ENCODE assay signal across 16 mouse cellular contexts in genomic region chr9:32752602-32753001, GRCm38 (mm10).
DNase-seq lines count a peak whose midpoint lies in the region; ATAC-seq and TF ChIP-seq lines count a peak whose summit lies in the region.
"Had no signal": no experiment of that assay in that cellular context is flagged by ENCODE, and none has a peak within 500 bp of the region (broad histone marks: within the 10 kb centered on the region; RNA-seq: fewer than 3 reads in every experiment).

No protein-coding gene starts in this region.

- ATAC-seq in heart, embryonic 14.5 days (ENCODE audit: insufficient number of reproducible peaks, insufficient read depth, low FRiP score, low read depth): peak; percentile 62; the same call in 1 of the 2 replicates
- ATAC-seq: forebrain, embryonic 14.5 days; midbrain, embryonic 13.5 days had no signal

- 0 out of 2 replicates have a peak overlapping the region, but pooled peaks have one; percentile 15 for H3K27ac ChIP-seq in thymus, adult 2 months (ENCODE audit: control insufficient read depth, insufficient read depth, low read length)
- H3K27ac ChIP-seq in heart, embryonic 14.5 days (replicated peaks in 1 of 2; ENCODE audit: control insufficient read depth in 1 of 2, insufficient read depth in 1 of 2, low read depth in 2 of 2, low read length in 2 of 2): peak overlapping the region; percentile 34 to 74
- no peak overlapping the region for H3K27ac ChIP-seq in layer of hippocampus, adult 2 months
- H3K27ac ChIP-seq: embryonic facial prominence, embryonic 10.5 days; midbrain, embryonic 13.5 days; neural tube, embryonic 15.5 days had no signal

- no peak overlapping the region for H3K4me2 ChIP-seq in heart, embryonic 14.5 days (ENCODE audit: low read length)
- H3K4me2 ChIP-seq: liver, embryonic 11.5 days; midbrain, embryonic 13.5 days; neural tube, embryonic 15.5 days had no signal

- H3K4me3 ChIP-seq in thymus, adult 2 months (ENCODE audit: control insufficient read depth, insufficient read depth, low read length): no peak overlapping the region
- H3K4me3 ChIP-seq in heart, embryonic 14.5 days (ENCODE audit: control insufficient read depth in 1 of 2, insufficient read depth in 1 of 2, low read depth in 1 of 2, low read length in 2 of 2): no peak overlapping the region
- no peak overlapping the region for H3K4me3 ChIP-seq in layer of hippocampus, adult 2 months
- H3K4me3 ChIP-seq: embryonic facial prominence, embryonic 10.5 days; midbrain, embryonic 13.5 days; myocyte; neural tube, embryonic 15.5 days had no signal

- H3K9me3 ChIP-seq in heart, embryonic 14.5 days (ENCODE audit: control insufficient read depth, low read length): no peaks in the 10 kb centered on the region
- H3K9me3 ChIP-seq: embryonic facial prominence, embryonic 10.5 days; G1E; midbrain, embryonic 13.5 days; neural tube, embryonic 15.5 days had no signal

- peak; percentile 43 to 67 for DNase-seq in heart, adult 18-20 months
- no peak for DNase-seq in heart, postnatal 36 days
- no peak for DNase-seq in thymus, adult 2 months
- no peak for DNase-seq in thymus, postnatal 14 days
- no peak for DNase-seq in layer of hippocampus, adult 2 months (ENCODE audit: low spot score in 2 of 2)
- DNase-seq in ovary, postnatal 36 days (ENCODE audit: low spot score): no peak
- DNase-seq: cerebellum, postnatal 14 days; layer of hippocampus, postnatal 36 days had no signal

- no peaks in the 10 kb centered on the region for H3K27me3 ChIP-seq in thymus, adult 2 months (ENCODE audit: control insufficient read depth, insufficient read depth, low read length)
- no peaks in the 10 kb centered on the region for H3K27me3 ChIP-seq in heart, embryonic 14.5 days (ENCODE audit: control insufficient read depth, insufficient read depth, low read length)
- H3K27me3 ChIP-seq: midbrain, embryonic 13.5 days; neural tube, embryonic 15.5 days had no signal

- peaks cover 92% of the 10 kb centered on the region for H3K36me3 ChIP-seq in thymus, adult 2 months (ENCODE audit: control insufficient read depth, insufficient read depth, low read length)
- peaks cover 69% of the 10 kb centered on the region for H3K36me3 ChIP-seq in heart, embryonic 14.5 days (ENCODE audit: control insufficient read depth, insufficient read depth, low read length)
- H3K36me3 ChIP-seq: G1E; midbrain, embryonic 13.5 days; neural tube, embryonic 15.5 days had no signal

- H3K9ac ChIP-seq in heart, embryonic 14.5 days (ENCODE audit: low read length): no peak overlapping the region
- H3K9ac ChIP-seq: midbrain, embryonic 13.5 days; neural tube, embryonic 15.5 days had no signal

- TF ChIP-seq CTCF in thymus, adult 2 months (IDR thresholded peaks at IDR 0.05; ENCODE audit: borderline replicate concordance, control insufficient read depth, extremely low read depth, insufficient read depth, low read length, poor library complexity): no peak
- TF ChIP-seq CTCF in layer of hippocampus, adult 2 months (conservative IDR thresholded peaks at IDR 0.05): no peak

- 90% methylated on average over 5 of the region's 5 CpGs for WGBS in thymus, adult 2 months
- 26% methylated on average over 5 of the region's 5 CpGs for WGBS in heart, embryonic 14.5 days

- H3K4me1 ChIP-seq in thymus, adult 2 months (replicated peaks; ENCODE audit: control insufficient read depth, insufficient read depth, low read length): peaks cover 29% of the 10 kb centered on the region
- peaks cover 15 to 27% of the 10 kb centered on the region in 2 experiments for H3K4me1 ChIP-seq in heart, embryonic 14.5 days (ENCODE audit: control insufficient read depth in 2 of 2, insufficient read depth in 2 of 2, low read length in 2 of 2)
- H3K4me1 ChIP-seq: midbrain, embryonic 13.5 days; neural tube, embryonic 15.5 days had no signal

- intact Hi-C loops in heart, postnatal 36 days (cut with DNase I): no loop called here

- TF ChIP-seq POLR2A in thymus, adult 2 months (IDR thresholded peaks at IDR 0.05; ENCODE audit: control insufficient read depth, extremely low read depth, insufficient read depth, low read length, poor library complexity): no peak

Comparison
In these comparisons a context has a peak if more than half of its experiments do, and no peak if none do; other contexts are left out.
1. DNase-seq: peak in heart, adult 18-20 months (2 of 2); none in heart, postnatal 36 days (0 of 2), thymus, adult 2 months (single experiment), thymus, postnatal 14 days (single experiment), layer of hippocampus, adult 2 months (0 of 2) and ovary, postnatal 36 days (single experiment).